Mouse (Mus musculus) ES-Bruce4 (cell line): ENCODE measurements around the gene Slfn3. TPM values are rescaled to one million over a fixed set of nuclear protein-coding genes. Genes with fewer than 3 reads are reported as not detected.
"Not testable (repeated sequence)": the region's sequence is repeated elsewhere in the genome, so short reads cannot be mapped to it uniquely, and the experiment has no call there.

ENCODE experiments used
- H3K27ac ChIP-seq: 2 replicates; pipeline ENCODE4 v1.5.1; 2012; ENCODE audit warnings: low read length, inconsistent platforms; ENCODE audit not compliant: insufficient read depth
- H3K27me3 ChIP-seq: 2 replicates; pipeline ENCODE4 v1.6.1; 2012; ENCODE audit warnings: mild to moderate bottlenecking, low read length, inconsistent platforms; ENCODE audit not compliant: control insufficient read depth, poor library complexity, insufficient read depth, severe bottlenecking
- H3K36me3 ChIP-seq: 2 replicates; pipeline ENCODE4 v1.6.1; 2012; ENCODE audit warnings: inconsistent platforms, mild to moderate bottlenecking, low read length, moderate library complexity; ENCODE audit not compliant: control insufficient read depth, poor library complexity, insufficient read depth, severe bottlenecking
- H3K4me1 ChIP-seq: one replicate; pipeline ENCODE4 v1.8.1; 2011; ENCODE audit warnings: low read length; ENCODE audit not compliant: control insufficient read depth, insufficient read depth
- H3K4me3 ChIP-seq: 2 replicates; pipeline ENCODE4 v1.5.1; 2011; ENCODE audit warnings: low read depth, mild to moderate bottlenecking, low read length
- H3K9ac ChIP-seq: 2 replicates; pipeline ENCODE4 v1.6.1; 2012; ENCODE audit warnings: low read depth, mild to moderate bottlenecking, inconsistent platforms; ENCODE audit not compliant: poor library complexity, severe bottlenecking
- H3K9me3 ChIP-seq: replicated peaks from 2 replicates; pipeline ENCODE4 v1.6.1; 2012; ENCODE audit warnings: mild to moderate bottlenecking, low read length, inconsistent platforms; ENCODE audit not compliant: control insufficient read depth, poor library complexity, insufficient read depth, severe bottlenecking
- CTCF ChIP-seq: IDR thresholded peaks from one replicate; pipeline ENCODE4 v1.8.1; 2011; ENCODE audit warnings: low read depth, low read length
- EP300 ChIP-seq: IDR thresholded peaks from 2 replicates; pipeline ENCODE4 v1.6.1; 2011; ENCODE audit warnings: low read depth, low read length; ENCODE audit not compliant: insufficient read depth
- POLR2A ChIP-seq: IDR thresholded peaks from one replicate; pipeline ENCODE4 v1.8.1; 2011; ENCODE audit warnings: low read length; ENCODE audit not compliant: insufficient read depth
- polyA plus RNA-seq: library from polyadenylated mRNA; stranded (reverse); fragments of >200 nt; gene quantifications from 2 replicates; pipeline ENCODE4 v1.2.4, GENCODE M21; 2011; ENCODE audit warnings: low read depth; ENCODE audit not compliant: missing spikeins, insufficient read depth, insufficient read length

Gene Slfn3
- polyA plus RNA-seq: 0.41 and 1.2 TPM in 2 replicates

DNA sequence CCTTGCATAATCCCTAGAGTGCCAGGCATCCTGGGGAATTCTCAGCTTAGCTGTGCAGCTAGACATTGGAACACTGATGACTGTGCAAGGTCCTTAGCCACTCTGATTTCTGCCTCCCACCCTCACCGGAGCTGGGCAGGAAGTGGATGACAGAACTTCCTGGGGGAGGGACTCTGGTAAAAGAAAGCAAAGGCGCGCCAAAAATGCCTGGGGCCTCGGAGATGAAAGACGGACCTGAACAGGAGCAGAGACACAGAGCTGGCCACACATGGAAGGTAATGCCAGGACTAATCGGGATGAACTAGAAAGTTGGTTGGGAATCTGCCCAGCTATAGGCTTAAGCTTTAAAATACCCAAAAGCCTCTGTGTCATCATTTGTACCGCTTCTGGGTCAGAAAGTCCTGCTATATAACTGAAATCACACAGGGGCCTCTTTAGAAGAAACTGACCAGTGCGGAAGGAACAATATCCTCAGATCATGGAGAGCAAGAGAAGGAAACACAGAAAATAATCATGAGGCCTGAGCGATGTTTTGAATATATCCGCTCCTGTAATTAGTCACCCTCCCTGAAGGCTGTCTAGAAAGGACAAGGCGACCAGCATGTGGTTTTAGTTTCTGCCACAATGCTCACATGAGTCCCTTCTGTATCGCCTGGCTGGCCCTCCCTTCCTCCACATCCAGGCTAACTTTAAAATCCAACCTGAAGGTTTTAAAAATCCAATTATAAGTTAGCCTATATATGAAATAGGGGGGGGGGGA is at the start of gene Slfn3:
TSS of gene Slfn3 (plus strand) at position 197 of the 760 bp plus-strand sequence.
- no peaks in the 10 kb centered on the region for H3K4me1 ChIP-seq
- no peaks in the 10 kb centered on the region; the same call in 1 of the 2 replicates for H3K27me3 ChIP-seq
- H3K9ac ChIP-seq: no peak within 1 kb of the TSS
- TF ChIP-seq POLR2A (no peak), CTCF (no peak), EP300 (no peak)
- H3K4me3 ChIP-seq: peak within 1 kb of the TSS; percentile 12; the same call in 1 of the 2 replicates
- no peak within 1 kb of the TSS for H3K27ac ChIP-seq
- H3K9me3 ChIP-seq: no peaks in the 10 kb centered on the region
- no peaks in the 10 kb centered on the region for H3K36me3 ChIP-seq

DNA sequence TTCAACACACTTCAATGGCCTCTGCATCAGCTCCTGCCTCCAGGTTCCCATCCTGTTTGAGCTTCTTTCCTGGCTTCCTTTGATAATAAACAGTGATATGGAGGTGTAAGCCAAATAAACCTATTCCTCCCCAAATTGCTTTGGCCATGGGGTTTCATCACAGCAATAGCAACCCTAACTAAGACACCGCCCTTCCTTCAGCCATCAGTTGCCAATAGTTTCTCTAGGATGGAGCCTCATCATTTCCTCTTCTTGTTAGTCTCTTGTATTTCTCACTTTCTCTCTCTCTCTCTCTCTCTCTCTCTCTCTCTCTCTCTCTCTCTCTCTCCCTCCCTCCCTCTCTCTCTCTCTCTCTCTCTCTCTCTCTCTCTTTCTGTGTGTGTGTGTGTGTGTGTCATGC is 42.2 kb upstream of the Slfn3 start:
- not testable (repeated sequence) for H3K9me3 ChIP-seq, H3K9ac ChIP-seq, H3K27me3 ChIP-seq, H3K4me1 ChIP-seq, H3K36me3 ChIP-seq, H3K4me3 ChIP-seq, H3K27ac ChIP-seq

DNA sequence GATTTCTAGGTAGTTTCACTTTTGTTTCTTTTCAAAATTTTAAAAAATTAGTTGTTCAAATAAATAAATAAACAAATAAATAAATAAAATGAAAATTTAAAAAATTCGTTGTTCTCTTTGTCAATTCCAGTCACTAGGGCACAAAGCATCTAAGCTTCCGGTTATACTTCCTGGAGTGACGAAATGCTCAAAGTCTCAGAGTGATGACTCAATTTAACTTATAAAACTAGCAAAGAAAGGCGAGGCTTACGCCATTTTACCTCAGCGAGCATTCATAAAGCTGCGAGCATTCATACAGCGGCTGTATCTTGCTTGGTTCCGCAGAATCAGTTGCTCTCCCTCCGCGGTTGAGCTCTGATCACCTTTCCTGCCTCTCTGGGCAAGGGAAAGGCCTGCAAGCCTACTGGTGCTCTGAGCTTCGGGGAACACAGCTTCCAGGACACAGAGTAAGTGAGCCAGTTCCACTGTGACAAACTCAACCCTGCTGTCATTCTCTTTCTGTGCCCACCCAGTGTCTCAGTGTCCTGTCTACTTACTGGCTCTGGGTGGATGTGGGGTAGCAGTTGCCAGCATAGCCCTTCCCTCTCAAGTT is 16.1 kb upstream of the Slfn3 start, which contains the start of gene Slfn4:
TSS of gene Slfn4 (plus strand) at position 239 of the 592 bp plus-strand sequence.
- H3K4me3 ChIP-seq: no peak within 1 kb of the TSS
- TF ChIP-seq CTCF (no peak), POLR2A (no peak), EP300 (no peak)
- no peaks in the 10 kb centered on the region for H3K4me1 ChIP-seq
- H3K36me3 ChIP-seq: no peaks in the 10 kb centered on the region
- H3K27me3 ChIP-seq: no peaks in the 10 kb centered on the region
- no peak within 1 kb of the TSS for H3K27ac ChIP-seq
- no peaks in the 10 kb centered on the region for H3K9me3 ChIP-seq
- no peak within 1 kb of the TSS for H3K9ac ChIP-seq

DNA sequence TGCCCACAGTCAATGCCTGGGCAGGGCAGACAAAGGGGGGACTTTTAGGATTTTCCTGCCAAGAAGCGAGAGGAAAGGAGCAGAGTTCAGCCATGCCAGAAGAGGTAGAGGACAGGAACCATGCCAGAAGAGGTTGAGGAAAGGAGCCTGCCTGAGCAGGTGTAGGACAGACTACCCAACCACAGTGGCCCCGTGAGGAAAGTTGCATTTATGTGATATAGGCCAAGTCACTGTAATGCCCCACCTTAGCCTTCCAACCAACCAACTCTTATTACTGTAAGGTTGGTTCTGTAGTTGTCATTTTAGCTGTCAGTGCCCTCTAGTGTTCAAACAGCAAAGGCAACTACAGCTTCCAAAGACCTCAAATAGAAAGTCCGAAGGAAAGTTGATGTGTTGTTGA is 871 bp downstream of the Slfn3 start:
- Histone ChIP-seq H3K27me3 (no peaks in the 10 kb centered on the region; the same call in 1 of the 2 replicates), H3K9me3 (no peaks in the 10 kb centered on the region), H3K4me1 (no peaks in the 10 kb centered on the region), H3K27ac (no peak overlapping the region), H3K4me3 (no peak overlapping the region), H3K36me3 (no peaks in the 10 kb centered on the region), H3K9ac (no peak overlapping the region)
- TF ChIP-seq POLR2A (no peak), CTCF (no peak), EP300 (no peak)

DNA sequence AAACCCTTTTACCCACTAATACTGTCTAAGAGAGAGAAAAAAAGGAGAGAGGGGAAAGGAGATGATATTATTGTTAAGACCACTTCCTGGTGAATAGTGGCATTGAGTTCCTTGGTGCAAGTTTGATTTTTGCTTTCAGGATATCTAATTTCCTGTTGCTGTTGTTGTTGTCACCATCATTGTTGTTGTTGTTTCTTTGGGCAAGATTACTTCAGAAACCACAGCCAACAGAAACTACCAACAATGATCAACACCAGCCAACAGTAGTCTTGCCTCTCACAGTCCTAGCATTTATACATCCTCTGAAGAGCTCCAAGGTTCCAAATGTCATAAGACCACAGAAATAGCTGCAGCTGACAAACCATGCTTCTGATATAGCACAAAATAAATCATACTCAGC is 13.9 kb downstream of the Slfn3 start:
- no peak overlapping the region for H3K9ac ChIP-seq
- H3K4me3 ChIP-seq: no peak overlapping the region
- H3K27ac ChIP-seq: no peak overlapping the region
- H3K36me3 ChIP-seq: no peaks in the 10 kb centered on the region
- H3K4me1 ChIP-seq: no peaks in the 10 kb centered on the region
- TF ChIP-seq EP300: no peak
- no peak for TF ChIP-seq CTCF
- TF ChIP-seq POLR2A: no peak
- H3K27me3 ChIP-seq: no peaks in the 10 kb centered on the region
- H3K9me3 ChIP-seq: peaks cover 8% of the 10 kb centered on the region; the same call in 1 of the 2 replicates

DNA sequence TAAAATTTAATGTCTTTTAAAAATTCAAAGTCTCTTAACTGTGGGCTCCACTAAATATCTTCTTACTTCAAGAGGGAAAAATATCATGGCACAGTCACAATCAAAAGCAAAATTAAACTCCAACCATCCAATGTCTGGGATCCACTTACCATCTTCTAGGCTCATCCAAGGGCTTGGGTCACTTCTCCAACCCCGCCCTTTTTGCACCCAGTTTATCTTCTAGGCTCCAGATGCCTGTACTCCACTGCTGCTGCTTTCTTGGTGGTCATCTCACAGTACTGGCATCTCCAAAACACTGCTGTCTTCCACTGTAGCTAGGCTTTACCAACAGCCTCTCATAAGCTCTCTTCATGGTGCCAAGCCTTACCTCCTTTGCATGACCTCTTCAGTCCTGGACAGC is 25.0 kb downstream of the Slfn3 start:
- Histone ChIP-seq H3K9ac (no peak overlapping the region), H3K4me3 (no peak overlapping the region), H3K4me1 (no peaks in the 10 kb centered on the region), H3K9me3 (no peaks in the 10 kb centered on the region), H3K36me3 (no peaks in the 10 kb centered on the region), H3K27ac (no peak overlapping the region), H3K27me3 (no peaks in the 10 kb centered on the region)
- TF ChIP-seq CTCF (no peak), POLR2A (no peak), EP300 (no peak)
